Mouse (Mus musculus) Patski (cell line): ENCODE results near the gene Eci3. TPM values are rescaled to one million over a fixed set of nuclear protein-coding genes. Genes with fewer than 3 reads are reported as not detected.
A peak's percentile ranks its signal among the peaks of the same experiment; 100 is the strongest.
"Not testable (repeated sequence)": the region's sequence is repeated elsewhere in the genome, so short reads cannot be mapped to it uniquely, and the experiment has no call there.

ENCODE experiments used
- ATAC-seq: fragments of 100-300 bp; one replicate; pipeline ENCODE4 v1.8.0; 2021
- CTCF ChIA-PET: fragments of 350-600 bp; sonication (Branson Sonifier 250); formaldehyde crosslinking; loops from one replicate; lab custom pipeline; 2022; ENCODE audit warnings: inconsistent platforms; lab: Charles Lee
- POLR2A ChIA-PET: fragments of 350-600 bp; sonication (Branson Sonifier 250); formaldehyde crosslinking; loops from one replicate; lab custom pipeline; 2022; ENCODE audit warnings: antibody characterized with exemption, inconsistent platforms; lab: Charles Lee
- DNase-seq: peaks from one replicate; pipeline ENCODE4 v3.0.0-alpha.2; 2011; ENCODE audit warnings: low read depth, low spot score
- H3K27me3 ChIP-seq: fragments of 371-371 bp; one replicate; pipeline ENCODE4 v1.5.1; 2021
- CTCF ChIP-seq: fragments of 100-300 bp; IDR thresholded peaks from one replicate; pipeline ENCODE4 v1.5.1; 2021
- in situ Hi-C: fragments of 300-500 bp; cut with MboI; formaldehyde crosslinking; loops from 3 replicates; pipeline ENCODE4 v1.11.1; 2018; ENCODE audit warnings: low pct_unique_long_range_greater_than_20kb, mixed read lengths
- polyA plus RNA-seq: library from polyadenylated mRNA; unstranded; gene quantifications from one replicate; pipeline ENCODE4 v1.2.3, GENCODE M21; 2021

The Eci3 gene
- polyA plus RNA-seq, result 3.6 TPM

GRCm38 (mm10) chr13:34963511-34964397 is at the start of gene Eci3:
Eci3 (minus strand) TSS chr13:34963810.
- no peak for TF ChIP-seq CTCF
- in situ Hi-C loops, result no loop called here

DNA sequence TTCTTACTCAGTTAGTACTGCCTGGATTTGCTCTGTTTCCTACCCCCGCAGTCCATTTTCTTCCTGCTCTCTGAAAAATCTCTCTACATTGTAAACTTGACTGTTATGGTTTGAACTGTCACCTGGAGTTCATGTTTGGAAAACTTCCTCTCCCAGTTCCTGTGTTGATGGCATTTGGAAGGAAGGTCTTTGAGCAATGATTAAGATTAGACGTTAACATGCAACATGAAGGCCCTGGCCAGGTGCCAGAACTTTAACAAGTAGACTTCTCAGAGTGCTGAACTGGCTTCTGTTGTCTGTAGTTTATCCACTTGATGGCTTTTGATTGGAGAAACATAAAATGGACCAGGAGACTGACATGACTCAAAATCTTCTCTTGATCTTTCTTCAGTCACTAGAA is 32.3 kb upstream of the Eci3 start:
- ChIA-PET POLR2A (no interaction called here), CTCF (no interaction called here)
- in situ Hi-C loops, result no loop called here
- TF ChIP-seq CTCF, result no peak
- no peaks in the 10 kb centered on the region for H3K27me3 ChIP-seq
- DNase-seq (no peak), ATAC-seq (no peak)

More at GRCm38 (mm10) chr13:34963511-34964397, at the start of gene Eci3:
- peaks cover 15% of the 10 kb centered on the region for H3K27me3 ChIP-seq
- ATAC-seq, result no peak
- DNase-seq, result no peak
- ChIA-PET POLR2A (interaction anchor here (0.5 kb wide), 1 partner anchor 1114 kb away, joined by 3 read pairs; no protein-coding TSS in a partner anchor), CTCF (no interaction called here)

DNA sequence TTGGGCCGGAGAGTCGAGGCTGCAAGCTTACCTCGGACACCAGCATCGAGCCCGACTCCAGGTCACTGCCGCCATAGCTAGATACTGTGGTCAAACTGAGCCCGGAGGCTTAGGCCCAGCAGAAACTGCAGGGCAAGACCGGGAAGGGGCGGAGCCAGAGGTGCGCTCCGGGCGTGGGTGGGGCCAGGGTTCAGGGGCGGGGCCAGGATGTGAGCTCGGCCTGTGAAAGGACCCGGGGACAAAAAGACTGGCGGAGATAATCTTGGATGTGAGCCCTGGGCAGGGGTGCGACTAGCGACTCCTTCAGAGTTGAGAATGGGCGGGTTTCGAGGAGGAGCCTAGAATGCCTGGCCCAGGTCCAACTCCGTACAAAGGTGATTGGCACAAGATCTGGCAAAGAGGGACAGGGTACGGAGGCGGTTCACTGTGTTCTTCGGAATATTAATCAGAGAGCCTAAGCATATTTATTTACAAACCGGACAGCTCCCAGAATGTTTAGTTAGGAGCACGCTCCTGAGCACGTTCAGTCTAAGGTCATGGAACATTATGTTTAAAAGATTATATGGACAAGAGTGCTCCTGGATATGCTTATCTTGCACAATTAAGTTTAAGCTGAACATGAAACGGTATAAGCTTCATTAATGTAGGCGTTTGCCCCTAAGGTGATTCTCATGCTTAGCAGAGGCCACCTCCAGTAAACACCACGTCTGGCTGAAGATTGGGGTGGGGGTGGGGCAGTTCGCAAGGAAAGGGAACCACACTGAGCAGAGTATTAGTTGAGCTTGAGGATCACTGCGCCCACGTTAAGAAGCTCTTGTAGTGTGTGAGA is 30.6 kb upstream of the Eci3 start:
- ChIA-PET POLR2A (interaction anchor here (0.6 to 1.8 kb wide), 7 partner anchors 10 to 884 kb away, joined by 3 to 5 read pairs (median 3); no protein-coding TSS in a partner anchor), CTCF (interaction anchor here (1.0 to 2.1 kb wide), 8 partner anchors 10 to 953 kb away, joined by 3 to 13 read pairs (median 4); no protein-coding TSS in a partner anchor)
- no peaks in the 10 kb centered on the region for H3K27me3 ChIP-seq
- in situ Hi-C loops, result no loop called here
- ATAC-seq (peak; percentile 85), DNase-seq (peak; percentile 79)
- TF ChIP-seq CTCF, result no peak

DNA sequence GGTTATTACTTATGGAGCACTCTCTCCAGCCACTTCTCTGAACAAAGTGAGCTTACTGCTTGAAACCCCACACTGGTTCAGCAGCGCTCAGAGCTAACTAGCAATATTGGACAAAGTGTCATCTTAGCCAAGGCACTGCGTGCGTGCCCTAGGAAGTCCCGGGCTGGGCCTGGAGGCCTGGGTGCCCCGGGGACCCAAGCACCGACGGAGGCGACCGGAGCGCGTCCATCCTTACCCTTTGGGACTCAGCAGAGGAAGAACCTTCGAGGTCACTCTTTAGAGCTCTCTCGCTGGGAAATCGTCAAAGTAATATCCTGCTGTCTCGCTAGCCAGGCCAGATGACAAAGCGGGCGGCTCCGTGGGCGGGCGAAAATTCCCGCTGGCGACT is 30.0 kb upstream of the Eci3 start:
- TF ChIP-seq CTCF, result no peak
- DNase-seq, result no peak
- H3K27me3 ChIP-seq, result no peaks in the 10 kb centered on the region
- peak; percentile 40 for ATAC-seq
- CTCF ChIA-PET, result interaction anchor here (1.0 to 2.1 kb wide), 6 partner anchors 11 to 38 kb away, joined by 4 to 13 read pairs (median 4); no protein-coding TSS in a partner anchor
- POLR2A ChIA-PET, result interaction anchor here (0.6 to 1.8 kb wide), 5 partner anchors 11 to 116 kb away, joined by 3 to 5 read pairs (median 4); no protein-coding TSS in a partner anchor
- in situ Hi-C loops, result no loop called here

DNA sequence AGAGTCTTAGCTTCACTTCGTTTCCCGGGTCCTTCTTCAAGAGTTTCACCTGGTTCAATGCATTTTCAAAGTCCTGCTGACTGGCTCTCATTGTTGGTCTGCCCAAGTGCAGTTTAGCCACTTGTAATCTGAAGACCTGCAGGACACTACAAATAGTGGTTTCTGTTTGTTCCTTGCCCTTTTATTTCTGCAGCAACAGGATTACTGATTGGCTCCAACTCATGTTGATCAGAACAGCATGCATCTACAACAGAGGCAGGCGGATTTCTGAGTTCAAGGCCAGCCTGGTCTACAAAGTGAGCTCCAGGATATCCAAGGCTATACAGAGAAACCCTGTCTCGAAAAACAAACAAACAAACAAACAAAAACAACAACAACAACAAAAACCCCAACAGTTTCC is 29.5 kb upstream of the Eci3 start:
- in situ Hi-C loops, result no loop called here
- H3K27me3 ChIP-seq, result no peaks in the 10 kb centered on the region
- DNase-seq (no peak), ATAC-seq (no peak)
- POLR2A ChIA-PET, result no interaction called here
- TF ChIP-seq CTCF, result no peak
- CTCF ChIA-PET, result interaction anchor here (1.3 to 2.1 kb wide), 2 partner anchors 19 to 38 kb away, joined by 5 to 13 read pairs; no protein-coding TSS in a partner anchor

GRCm38 (mm10) chr13:34991581-34992273 is 28.1 kb upstream of the Eci3 start:
- DNase-seq (no peak), ATAC-seq (no peak)
- ChIA-PET CTCF (interaction anchor here (0.9 kb wide), 1 partner anchor 18 kb away, joined by 7 read pairs; no protein-coding TSS in a partner anchor), POLR2A (interaction anchor here (0.7 kb wide), 1 partner anchor 68 kb away, joined by 3 read pairs; the partner anchor contains the start of genes 4933417A18Rik and Fam217a)
- no peaks in the 10 kb centered on the region for H3K27me3 ChIP-seq
- TF ChIP-seq CTCF, result no peak
- in situ Hi-C loops, result no loop called here

DNA sequence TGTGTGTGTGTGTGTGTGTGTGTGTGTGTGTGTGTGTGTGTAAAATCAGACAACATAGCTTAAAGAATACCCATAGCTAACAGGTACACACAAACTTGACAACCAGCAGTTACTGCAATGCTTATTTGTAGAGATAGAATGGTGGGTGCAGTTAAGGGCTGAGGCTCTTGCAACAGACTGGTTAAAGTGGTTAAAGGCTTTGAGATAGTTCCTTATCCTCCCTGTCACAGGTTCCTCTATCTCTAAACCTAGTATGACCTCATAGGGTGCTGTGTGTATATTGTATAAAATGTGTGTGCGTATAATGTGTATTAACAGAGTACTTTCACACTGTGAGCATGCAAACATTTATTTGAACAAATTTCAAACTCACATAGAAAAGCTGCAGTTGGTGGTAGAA is 19.9 kb upstream of the Eci3 start:
- H3K27me3 ChIP-seq, result not testable (repeated sequence)

DNA sequence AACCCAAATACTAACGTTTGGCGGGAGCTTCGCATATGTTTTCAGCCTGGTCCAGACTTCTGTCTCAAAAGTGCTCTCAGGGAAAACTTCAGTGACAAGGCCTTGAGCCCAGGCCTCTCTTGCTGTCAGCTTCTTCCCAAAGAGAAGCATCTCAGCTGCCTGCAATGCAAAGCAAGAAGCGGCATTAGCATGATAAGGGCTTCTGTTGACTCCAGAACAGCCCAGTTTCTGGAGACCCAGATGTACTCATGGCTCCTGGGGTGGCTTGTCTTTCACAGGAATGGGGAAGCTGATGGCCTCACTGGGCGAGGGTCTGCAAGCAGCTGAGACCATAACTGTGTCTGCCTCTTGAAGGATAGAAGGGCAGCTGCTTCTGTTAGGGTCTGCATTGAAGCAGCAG is 15.0 kb upstream of the Eci3 start:
- CTCF ChIA-PET, result interaction anchor here (1.2 to 1.4 kb wide), 2 partner anchors 9 to 53 kb away, joined by 3 to 4 read pairs; no protein-coding TSS in a partner anchor

More for the DNA sequence above, 19.9 kb upstream of the Eci3 start:
- not testable (repeated sequence) for DNase-seq, ATAC-seq
- ChIA-PET CTCF (interaction anchor here (2.1 kb wide), 1 partner anchor 10 kb away, joined by 6 read pairs; no protein-coding TSS in a partner anchor), POLR2A (interaction anchor here (1.3 kb wide), 1 partner anchor 10 kb away, joined by 4 read pairs; no protein-coding TSS in a partner anchor)
- in situ Hi-C loops, result loop anchor here (5.0 kb wide), 1 partner anchor 34 kb away; no protein-coding TSS in a partner anchor

GRCm38 (mm10) chr13:34977410-34977809 is 13.8 kb upstream of the Eci3 start:
- DNase-seq (no peak), ATAC-seq (no peak)
- POLR2A ChIA-PET, result interaction anchor here (1.1 kb wide), 1 partner anchor 17 kb away, joined by 3 read pairs; no protein-coding TSS in a partner anchor
- no peak for TF ChIP-seq CTCF
- CTCF ChIA-PET, result no interaction called here
- H3K27me3 ChIP-seq, result no peaks in the 10 kb centered on the region
- in situ Hi-C loops, result no loop called here

More for the DNA sequence above, 15.0 kb upstream of the Eci3 start:
- POLR2A ChIA-PET, in situ Hi-C loops, DNase-seq, ATAC-seq, H3K27me3 ChIP-seq: not testable (repeated sequence)
